Mouse (Mus musculus): ENCODE results near the gene Rap1gap.
A peak's percentile ranks its signal among the peaks of the same experiment; 100 is the strongest.

Gene Rap1gap

DNA sequence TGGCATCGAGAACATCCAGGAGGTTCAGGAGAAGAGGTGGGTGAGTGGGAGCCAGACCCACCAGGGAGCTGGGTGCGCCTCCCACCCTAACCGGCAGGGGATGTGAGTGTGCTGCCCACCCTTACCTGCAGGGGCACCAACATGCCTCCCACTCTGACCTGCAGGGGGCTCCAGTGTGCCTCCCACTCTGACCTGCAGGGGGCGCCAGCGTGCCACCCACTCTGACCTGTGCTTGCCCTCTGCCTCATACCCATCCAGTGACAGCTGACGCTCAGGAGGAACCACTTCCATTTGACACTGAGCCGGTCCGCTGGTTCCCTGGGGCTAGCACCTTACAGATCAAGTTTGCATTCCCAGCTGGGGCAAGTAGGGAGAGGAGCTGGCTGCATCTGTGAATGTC is 60.2 kb downstream of the Rap1gap start:
- DNase-seq, result peak; percentile 77

DNA sequence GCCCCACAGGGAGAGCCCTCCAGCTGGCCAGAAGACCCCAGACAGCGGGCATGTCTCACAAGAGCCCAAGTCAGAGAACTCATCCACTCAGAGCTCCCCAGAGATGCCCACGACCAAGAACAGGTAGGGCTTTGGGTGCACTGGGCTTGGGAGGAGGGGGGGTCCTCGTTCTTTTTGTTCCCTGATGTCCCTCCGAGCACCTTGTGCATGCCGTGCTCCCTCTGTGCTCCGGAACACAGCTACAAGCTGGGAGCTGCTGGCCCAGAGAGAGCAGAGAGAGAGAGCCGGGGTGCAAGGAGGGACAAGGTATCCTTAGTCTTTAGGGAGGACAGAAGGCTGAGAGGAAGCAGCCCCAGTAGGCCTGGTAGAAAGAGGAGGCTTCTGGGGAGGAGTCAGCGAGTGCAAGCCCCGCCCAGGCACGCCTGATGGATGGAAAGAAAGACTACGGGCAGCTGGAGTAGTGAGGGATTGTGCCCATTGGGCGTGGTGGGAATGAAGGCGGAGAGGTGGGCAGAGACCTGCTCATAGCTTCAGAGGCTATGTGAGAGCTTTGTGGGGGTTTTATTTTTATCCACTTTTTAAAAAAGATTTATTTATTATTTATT is 61.1 kb downstream of the Rap1gap start:
- DNase-seq, result no peak

DNA sequence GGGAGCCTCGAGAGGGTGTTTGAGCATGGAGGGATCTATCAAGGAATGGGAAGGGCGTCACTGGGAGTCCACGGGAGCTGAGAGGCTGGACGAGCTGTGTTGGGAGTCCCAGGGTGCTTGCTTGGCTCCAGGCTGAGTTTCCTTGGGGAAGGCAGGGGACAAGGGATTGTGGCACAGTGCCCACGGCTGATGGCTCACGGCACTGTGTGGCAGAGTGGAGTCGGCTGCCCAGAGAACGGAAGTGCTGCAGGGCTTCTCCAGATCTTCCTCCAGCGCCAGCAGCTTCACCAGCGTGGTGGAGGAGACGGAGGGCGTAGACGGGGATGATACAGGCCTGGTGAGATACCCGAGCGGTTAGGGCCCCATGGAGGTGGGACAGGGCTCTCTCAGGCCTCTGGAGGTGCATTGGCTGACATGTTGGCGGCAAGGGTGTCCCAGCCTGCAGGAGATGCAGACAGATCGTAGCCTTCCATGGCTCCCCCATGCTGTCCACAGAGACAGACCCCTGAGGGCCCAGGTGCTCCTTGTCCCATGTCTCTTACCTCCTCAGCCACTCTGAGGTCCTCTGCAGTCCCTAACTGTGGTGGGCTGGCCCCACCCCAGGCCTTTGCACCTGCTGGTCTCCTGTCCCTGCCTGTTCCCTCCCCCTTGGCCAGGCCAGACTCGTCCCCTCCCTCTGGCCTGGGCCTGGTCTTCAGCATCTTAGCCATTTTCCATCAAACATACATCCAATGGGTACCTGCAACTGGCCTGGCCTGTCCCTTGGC is 62.4 kb downstream of the Rap1gap start:
- no peak for DNase-seq

DNA sequence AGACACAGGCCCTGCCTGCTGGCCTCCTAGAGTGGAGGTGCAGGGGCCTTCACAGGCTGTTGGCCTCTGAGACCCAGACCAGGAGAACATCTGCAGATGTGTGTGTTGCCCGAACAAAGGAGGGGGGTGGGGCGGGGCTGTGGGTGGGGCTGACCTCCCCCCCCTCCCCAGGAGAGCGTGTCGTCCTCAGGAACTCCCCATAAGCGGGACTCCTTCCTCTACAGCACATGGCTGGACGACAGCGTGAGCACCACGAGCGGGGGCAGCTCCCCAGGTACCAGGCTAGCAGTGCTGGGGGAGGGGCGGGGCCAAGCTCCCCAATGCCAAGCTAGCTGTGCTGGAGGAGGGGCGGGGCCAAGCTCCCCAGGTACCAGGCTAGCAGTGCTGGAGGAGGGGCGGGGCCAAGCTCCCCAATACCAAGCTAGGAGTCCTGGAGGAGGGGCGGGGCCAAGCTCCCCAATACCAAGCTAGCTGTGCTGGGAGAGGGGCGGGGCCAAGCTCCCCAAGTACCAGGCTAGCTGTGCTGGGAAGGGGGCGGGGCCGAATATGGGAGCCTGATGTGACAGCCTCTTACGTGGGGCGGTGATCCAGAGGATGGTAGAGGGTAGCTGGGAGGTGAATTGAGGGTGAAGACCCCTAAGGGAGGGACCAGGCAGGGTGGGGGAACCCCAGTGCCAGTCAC is 63.1 kb downstream of the Rap1gap start:
- DNase-seq, result peak; percentile 64

DNA sequence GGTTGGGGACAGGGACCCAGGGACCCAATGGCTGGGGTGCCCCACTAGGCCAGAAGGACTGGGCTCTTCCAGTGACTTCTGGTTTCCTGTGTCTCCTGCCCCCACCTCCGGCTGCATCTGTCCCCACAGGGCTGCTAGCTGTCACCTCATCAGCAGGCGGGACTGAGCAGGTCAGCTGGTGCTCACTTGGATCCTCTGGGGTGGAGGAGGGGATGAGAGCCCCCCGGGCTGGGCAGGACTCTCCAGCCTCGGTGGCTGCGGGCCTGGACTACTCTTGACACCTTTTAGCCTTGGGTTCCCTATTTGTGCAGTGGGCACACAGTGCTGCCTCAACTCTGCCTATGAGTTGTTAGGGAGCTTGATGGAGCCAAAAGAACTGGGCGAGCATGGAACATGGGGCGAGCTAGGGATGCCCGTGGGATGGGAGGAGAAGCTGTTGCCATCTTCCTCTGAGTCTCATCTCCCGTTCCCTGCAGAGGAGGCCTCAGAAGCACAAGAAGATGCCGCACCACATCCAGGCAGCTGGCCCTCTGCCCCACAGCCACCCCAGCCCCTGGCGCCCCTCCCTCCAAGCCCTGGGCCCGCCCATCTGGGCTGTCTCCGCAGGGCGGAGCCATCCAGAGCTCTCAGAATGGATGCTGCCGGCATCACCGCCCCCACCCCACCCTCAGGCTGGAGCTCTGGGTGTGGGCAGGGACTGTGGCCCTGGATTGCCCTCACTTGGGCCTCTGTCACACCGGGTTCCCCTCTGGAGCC is 64.1 kb downstream of the Rap1gap start:
- DNase-seq, result no peak

DNA sequence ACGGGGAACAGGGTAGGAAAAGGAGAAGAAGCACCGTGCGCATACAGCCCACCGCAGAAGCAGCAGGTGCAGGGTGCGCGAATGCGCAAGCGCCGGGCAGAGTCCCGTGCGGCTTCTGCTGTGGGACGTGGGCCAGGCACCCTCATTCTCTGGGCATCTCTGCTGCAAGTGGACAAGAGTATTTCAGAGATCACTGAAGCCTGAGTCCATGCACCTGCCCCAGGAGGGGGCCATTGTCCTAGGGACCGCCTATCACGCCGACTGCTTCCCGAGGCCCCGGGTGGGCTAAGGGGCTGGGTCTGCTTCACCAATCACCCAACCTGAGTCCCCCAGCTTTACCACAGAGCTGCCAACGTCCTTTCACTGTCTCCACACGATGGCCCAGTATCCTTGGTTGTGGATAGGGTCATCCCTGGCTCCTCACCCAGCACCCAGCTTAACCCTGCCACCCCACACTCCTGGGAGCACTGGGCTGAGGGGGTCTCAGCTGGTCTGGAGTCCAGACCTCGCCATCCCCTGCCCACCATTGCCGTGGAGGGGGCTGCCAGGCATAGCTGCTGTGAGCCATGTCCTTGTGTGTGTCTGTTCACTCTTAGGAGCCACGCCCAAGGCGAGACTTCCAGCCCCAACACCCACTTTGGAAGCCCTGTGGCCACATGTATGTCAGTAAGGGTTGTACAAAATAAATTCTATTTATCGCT is 64.8 kb downstream of the Rap1gap start:
- no peak for DNase-seq

DNA sequence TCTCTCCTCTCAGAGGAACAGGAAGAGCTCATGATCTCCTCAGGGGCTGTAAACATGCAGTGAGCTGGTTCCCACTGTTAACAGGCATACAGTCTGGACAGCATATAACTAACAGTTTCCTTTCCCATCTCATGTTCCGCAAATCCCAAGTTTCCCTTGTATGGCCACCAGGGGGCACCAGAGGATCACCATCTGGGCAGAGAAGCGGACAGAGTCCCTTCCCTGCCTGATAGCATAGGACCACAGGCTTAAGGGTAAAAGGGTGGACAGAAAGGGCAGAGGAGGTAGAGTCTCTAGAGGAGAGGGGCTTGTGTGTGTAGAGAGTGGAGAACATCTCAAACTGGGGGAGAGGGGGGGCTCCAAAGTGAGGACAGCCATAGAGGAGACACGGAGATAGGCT is 65.6 kb downstream of the Rap1gap start:
- DNase-seq, result peak; percentile 91

DNA sequence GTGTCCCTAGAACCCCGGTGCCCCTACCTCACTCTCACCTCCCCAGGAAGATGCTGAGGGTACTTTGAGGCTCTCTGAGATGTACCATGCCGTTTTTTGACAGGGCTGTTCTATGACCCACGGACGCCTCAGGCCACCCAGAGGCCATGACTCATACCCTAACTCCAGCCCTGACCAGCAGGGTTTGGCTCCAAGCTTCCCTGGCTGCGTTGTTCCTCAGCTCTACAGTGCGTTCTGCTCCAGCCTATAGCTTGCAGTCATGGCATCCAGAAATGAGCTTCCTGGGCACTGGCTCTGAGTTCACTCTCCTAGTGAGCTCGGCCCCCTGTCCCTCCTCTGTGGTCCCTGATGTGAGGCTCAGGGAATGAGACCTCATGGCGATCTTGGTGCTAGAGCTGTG is 66.2 kb downstream of the Rap1gap start:
- DNase-seq, result no peak

DNA sequence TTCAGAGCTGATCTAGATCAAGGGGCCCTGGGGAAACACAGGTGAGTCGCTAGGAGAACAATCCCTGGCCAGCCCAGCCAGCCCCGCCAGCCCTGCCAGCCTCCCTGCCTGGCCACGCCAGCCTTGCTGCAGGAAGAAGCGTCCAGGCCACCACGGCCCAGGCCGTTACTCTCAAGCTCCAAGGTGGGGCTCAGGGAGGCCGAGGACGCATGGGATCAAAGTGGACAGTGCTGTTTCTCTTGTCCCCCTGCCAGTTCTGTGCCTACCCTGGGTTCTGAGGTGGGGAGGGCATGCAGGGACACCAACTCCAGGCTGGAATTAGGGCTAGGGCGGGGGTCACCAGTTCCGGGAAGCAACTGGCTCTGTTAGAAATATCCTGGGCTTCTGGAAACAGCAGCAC is 67.4 kb downstream of the Rap1gap start:
- no peak for DNase-seq

DNA sequence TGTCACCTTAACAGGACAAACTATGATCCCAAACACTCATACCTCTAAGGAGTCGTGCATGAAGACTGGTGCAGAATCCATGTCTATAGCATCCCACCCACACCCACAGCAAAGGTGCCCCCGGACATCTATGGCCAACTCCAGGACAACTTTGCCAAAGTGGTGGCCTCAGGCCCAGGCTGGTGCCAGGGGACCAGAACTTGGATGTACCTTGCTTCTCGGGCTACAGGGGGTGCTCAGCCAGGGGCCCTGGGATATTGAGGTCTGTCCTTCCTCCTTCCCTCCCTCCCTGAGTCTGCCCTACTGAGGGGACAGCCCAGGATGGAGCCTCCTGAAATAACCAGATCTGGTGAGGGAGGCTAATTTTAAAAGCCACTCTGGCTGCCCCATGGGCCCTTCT is 67.8 kb downstream of the Rap1gap start:
- no peak for DNase-seq

DNA sequence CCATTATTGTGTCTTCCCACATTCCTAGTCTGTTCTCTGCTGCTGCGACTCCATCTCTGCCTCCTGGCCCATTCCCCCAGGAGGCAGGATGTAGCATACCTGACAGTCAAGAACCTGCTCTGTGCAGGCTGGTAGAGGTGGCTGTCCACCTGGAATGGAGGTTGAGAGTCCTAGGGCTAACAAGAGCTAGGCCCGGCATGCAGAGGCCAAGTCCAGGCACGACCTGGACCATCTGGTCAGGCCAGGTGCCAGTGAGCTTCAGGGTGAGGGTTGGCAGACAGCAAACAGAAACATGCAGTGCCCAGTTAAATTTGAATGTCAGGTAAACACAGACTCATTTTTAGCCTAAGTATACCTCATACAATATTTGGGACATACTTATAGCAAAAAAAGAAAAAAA is 68.4 kb downstream of the Rap1gap start:
- no peak for DNase-seq

DNA sequence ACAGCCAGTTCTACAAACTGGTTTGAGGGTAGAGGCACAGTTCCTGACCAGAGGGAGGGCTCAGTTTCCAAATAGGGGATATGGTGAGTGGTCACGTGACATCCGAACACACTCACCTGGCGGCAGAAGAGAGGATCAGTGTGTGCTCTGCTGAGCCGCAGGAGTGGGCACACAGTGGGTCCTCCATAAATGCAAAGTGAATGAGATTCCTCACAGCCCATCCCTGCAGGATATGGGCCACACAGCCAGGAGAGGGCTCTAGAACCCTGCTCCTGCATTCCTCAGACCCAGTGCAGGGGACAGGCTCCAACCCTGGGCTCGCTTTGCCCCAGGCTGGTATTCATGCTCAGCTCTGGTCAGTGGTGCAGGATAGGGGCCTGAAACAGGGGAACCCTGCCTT is 68.9 kb downstream of the Rap1gap start:
- no peak for DNase-seq

DNA sequence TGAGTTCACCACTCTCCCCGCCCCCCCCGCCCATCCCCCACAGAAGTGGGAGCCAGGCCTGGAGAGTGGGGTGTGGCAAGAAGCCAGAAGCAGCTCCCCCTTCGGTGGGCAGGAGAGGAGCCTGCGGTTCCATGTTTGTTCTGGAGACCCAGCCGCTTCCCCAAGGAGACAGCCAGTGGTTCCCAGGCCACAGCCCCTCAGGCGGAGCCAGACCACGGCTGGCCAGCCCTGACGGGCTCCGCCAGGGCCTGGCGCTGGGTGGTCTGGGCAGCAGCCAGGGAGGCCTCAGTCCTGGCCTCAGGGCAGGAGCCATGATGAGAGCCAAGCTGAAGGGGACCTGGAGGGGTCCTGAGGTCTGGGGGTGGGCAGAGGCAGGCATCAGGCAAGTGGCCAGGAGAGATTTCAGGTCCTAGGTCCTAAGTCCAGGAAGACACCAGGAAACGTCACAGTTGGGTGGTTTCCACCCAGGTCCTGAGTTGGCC is 71.7 kb downstream of the Rap1gap start:
- DNase-seq, result no peak

DNA sequence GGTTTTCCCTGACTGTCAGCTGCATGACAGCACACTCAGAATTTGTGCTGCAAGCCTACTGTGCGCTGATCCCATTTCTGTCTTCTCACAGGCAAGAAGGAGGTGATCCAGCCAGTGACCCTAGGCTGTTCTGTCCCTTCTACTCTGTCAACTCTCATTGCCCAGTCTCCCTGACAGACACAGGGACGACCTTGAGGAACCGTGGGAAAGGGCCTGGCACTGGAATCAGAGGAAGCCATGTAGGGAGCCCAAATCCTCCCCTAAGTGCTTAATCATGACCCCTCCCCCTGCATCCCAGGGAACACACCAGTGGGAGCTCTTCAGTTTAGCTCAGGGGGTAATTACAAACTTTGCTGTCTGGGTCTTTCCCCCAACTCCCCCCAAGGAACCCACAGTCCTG is 73.2 kb downstream of the Rap1gap start:
- DNase-seq, result no peak

DNA sequence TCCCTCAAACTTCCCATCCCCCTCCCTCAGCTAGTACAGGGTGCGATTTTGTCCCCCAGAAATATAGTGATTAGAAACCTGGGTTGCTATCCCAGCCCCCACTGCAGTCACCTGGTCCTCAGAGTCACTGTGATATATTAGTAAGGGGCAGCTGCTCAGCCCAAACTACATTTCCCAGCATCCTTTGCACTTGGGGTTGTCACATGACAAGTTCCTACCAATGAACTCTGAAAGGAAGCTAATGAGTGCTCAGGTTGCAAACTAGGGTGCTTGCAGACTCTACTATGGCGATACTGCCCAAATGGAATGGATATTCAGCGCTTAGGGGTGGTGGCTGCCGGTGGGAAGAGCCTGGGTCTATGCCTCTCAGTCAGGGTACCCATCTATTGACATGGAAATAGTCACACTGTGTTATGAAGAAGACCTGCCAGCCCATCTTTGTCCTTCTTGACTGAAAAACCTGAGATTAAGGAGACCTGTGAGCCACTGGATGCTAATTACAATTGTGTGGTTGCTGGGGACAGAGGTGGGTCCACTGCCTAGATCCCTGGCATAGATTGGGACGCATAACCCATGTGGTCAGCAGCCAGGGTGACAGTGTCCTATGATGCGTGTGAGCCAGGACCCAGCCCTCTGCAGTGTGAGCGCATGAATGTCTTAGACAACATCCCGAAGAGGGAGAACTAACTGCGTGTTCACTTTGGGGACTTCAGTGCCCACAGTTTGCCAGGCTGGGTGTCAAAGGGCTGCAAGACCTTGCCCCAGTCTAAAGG is 74.8 kb downstream of the Rap1gap start:
- peak; percentile 62 for DNase-seq

DNA sequence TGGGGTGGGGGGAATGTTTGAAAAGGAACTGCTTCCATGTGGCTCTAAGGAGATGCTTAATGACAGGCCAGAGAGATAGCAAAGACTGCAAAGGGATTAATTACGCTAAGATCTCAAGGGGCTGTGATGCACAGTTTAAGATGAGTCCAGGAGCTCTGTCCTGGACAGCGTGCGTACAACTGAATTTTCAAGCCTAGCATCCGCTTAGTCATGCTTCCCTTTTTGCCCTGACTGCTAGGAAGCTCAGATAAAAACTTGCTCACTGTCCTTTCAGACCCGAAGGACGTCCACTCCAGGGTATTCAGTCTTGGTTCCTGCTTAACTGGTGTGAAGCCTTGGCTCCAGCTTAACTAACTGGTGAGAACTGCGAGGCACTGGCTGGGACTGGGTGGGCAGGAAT is 75.8 kb downstream of the Rap1gap start:
- no peak for DNase-seq

DNA sequence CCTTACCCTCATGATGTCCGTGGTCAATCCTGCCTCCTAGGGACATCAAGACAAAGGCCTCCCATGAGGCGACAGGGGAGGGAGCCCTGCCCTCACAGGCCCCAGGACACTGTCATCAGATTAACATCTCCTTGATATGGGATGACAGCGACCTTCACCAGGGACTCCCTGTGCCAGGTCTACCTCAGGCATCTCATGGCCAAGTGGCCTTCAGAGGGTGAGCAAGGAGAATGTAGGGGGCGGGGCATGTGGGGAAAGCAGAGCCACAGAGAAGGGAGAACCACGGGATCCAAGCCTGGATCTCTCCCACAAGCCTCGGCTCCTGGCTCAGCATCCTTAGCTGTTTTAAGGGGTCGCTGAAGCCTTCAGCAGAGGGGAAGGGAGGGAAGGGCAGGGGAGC is 79.3 kb downstream of the Rap1gap start:
- DNase-seq, result no peak

DNA sequence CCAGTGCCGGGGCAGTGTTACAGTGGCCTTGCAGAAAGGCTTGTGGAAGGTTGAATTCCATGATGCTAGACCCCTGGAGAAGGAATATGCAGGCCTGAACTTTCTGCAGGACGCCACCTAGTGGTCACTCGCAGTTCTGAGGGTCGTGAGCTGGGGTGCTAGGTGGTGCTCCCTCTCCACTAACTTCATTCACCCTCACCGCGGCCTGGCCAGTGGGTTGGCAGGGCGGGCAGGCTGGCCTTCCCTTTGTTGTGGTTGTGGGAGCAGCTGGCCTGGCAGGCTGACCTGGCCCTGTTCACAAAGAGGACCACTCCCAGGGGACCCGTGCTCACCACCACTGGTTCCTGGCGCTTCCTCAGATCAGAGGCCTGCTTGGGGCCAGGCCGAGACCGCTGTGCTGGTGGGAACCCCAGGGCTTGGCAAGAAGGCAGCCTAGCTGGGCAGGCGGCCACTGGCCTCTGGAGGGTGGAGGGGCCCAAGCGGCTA is 80.0 kb downstream of the Rap1gap start:
- DNase-seq, result no peak

DNA sequence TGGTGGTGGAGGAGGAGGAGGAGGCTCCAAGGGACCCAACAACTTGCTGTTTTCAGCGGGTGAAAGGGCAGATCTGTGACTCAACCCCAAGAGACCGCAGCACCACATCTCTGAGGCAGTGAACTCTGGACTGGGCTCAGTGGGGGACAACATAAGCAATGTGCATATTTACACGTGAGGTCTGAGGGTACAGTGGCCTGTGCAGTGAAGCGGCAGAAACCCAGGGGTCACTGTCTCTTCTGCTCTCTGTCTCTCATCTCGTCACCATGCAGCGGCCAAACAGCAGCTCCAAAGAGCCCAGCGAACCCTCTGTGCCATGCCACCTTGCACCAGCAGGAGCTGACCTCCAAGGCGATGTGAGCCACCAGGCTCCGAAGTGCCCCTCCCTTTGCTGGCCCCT is 82.6 kb downstream of the Rap1gap start:
- DNase-seq, result no peak

DNA sequence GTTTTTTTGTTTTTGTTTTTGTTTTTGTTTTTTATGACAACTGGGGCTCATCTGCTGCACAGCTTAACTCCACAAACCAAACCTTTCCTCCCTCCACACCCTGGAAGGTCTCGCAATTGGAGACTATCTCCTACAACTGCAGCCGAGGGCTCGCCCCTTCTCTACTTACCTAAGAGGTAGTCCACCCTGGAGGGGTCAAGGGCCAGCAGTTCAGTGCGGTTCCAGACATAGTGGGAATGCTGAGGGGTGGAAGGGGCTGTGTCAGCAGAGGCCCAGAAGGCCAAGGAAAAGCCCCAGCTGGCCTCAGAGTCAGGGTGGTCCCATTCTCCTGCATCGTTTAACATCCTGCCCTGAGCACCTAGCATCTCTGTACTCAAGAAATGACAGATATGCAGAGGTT is 83.1 kb downstream of the Rap1gap start:
- DNase-seq, result no peak

DNA sequence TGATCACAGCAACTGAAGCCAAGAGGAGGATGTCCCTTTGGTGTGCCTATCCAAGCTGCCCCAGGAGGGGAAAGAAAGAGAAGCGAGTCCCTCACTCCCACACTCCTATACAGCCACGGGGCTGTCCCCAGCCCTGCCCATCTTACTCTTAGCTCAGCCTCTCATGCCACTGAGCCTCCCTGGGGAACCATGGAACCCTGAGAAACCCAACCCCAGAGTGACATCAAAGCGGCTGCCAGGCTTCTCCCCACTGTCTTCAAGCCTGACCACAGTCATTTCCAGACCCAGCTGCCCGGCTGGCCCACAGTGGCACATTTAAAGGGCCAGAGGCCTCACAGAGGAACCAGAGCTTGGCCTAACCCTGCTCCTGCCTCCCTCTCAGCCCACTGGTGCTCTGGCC is 84.2 kb downstream of the Rap1gap start:
- DNase-seq, result no peak

DNA sequence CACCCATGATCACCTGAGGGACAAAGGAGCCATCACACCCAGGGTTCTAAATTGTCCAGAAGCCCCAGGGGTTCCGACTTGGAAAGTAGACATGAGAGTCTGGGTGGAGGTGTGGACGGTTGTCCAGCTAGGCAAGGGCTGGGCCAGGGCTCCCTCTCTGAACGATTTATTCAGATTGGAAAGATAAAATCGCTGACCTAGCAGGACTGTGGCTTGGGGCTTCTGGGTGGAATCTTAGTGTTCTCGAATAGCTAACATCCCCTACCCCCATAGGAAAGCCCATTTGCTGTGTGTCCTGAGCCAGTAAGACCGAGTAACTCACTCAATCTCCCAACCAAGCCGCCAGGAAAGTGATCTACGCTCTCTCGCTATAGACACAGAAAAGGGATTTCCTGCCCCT is 85.2 kb downstream of the Rap1gap start:
- DNase-seq, result no peak
